Mouse (Mus musculus) lung, adult 2 months (tissue): ENCODE data around the gene Dimt1.

Experiments
- CTCF ChIP-seq: fragments of 200-500 bp; IDR thresholded peaks from 2 replicates; pipeline ENCODE4 v1.5.1; 2011; ENCODE audit warnings: mild to moderate bottlenecking, low read length, control low read depth; ENCODE audit not compliant: insufficient read depth
- POLR2A ChIP-seq: fragments of 200-500 bp; IDR thresholded peaks from 2 replicates; pipeline ENCODE4 v1.6.1; 2011; ENCODE audit warnings: low read depth, mild to moderate bottlenecking, control low read depth, low read length, borderline replicate concordance; ENCODE audit errors: extremely low read depth

- no peak for TF ChIP-seq CTCF
- no peak for TF ChIP-seq POLR2A
These were observed 36.8 kb upstream of the Dimt1 start for GRCm38 (mm10) chr13:106910096-106910495.
